In the genomic region with DNA sequence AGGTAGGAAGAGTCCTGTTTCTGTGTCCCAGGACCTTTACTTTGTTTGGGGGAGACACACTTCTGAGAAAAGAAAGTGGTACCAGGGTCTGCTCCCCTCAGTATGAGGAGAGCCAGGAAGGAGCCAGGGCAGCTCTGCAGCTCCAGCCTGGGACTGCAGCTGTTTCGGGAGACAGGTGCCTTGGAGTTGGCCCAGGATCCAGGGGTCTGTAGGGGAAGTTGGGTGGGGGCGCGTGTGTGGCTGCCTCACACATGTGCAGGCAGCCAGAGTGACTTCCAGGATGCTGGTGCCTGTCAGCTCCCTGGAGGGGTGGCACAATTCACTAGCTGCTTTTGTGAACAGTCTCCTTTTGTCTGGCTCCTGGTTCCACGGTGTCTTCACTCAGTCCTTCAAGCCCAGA, we compare ENCODE assay signal across 8 mouse cellular contexts. TPM values are rescaled to one million over a fixed set of nuclear protein-coding genes. Genes with fewer than 3 reads are reported as not detected.
A peak's percentile ranks its signal among the peaks of the same experiment; 100 is the strongest.
DNase-seq lines count a peak whose midpoint lies in the region; ATAC-seq and TF ChIP-seq lines count a peak whose summit lies in the region.

No protein-coding gene starts in this region.

- H3K4me1 ChIP-seq in kidney, adult 2 months (ENCODE audit: control insufficient read depth, insufficient read depth, low read length) = peaks cover 5% of the 10 kb centered on the region; the same call in 1 of the 2 replicates
- H3K4me1 ChIP-seq in embryonic facial prominence, embryonic 12.5 days = peaks cover 14% of the 10 kb centered on the region
- peaks cover 12% of the 10 kb centered on the region for H3K4me1 ChIP-seq in hindbrain, embryonic 14.5 days (replicated peaks; ENCODE audit: control insufficient read depth, insufficient read depth, low read length)
- H3K4me1 ChIP-seq in midbrain, embryonic 15.5 days = peaks cover 18% of the 10 kb centered on the region

- 41% methylated on average over 4 of the region's 4 CpGs for WGBS in kidney, adult 2 months
- 15% methylated on average over 4 of the region's 4 CpGs for WGBS in embryonic facial prominence, embryonic 12.5 days
- 6% methylated on average over 4 of the region's 4 CpGs for whole genome bisulfite sequencing in hindbrain, embryonic 14.5 days
- 24% methylated on average over 4 of the region's 4 CpGs for WGBS in midbrain, embryonic 15.5 days

- no peak overlapping the region for H3K9ac ChIP-seq in embryonic facial prominence, embryonic 12.5 days
- H3K9ac ChIP-seq in hindbrain, embryonic 14.5 days = peak overlapping the region; percentile 75
- H3K9ac ChIP-seq in midbrain, embryonic 15.5 days = peak overlapping the region; percentile 59

- no peaks in the 10 kb centered on the region for H3K36me3 ChIP-seq in kidney, adult 2 months (ENCODE audit: control insufficient read depth, insufficient read depth, low read length)
- no peaks in the 10 kb centered on the region for H3K36me3 ChIP-seq in embryonic facial prominence, embryonic 12.5 days
- H3K36me3 ChIP-seq in hindbrain, embryonic 14.5 days (replicated peaks; ENCODE audit: control insufficient read depth, insufficient read depth) = no peaks in the 10 kb centered on the region
- H3K36me3 ChIP-seq in midbrain, embryonic 15.5 days (replicated peaks) = no peaks in the 10 kb centered on the region

- no peak for TF ChIP-seq CTCF in kidney, adult 2 months (conservative IDR thresholded peaks at IDR 0.05; ENCODE audit: insufficient read depth, insufficient read length, low read depth, low read length)

- no peaks in the 10 kb centered on the region for H3K9me3 ChIP-seq in embryonic facial prominence, embryonic 12.5 days
- H3K9me3 ChIP-seq in hindbrain, embryonic 14.5 days (ENCODE audit: control insufficient read depth, low read length) = no peaks in the 10 kb centered on the region
- no peaks in the 10 kb centered on the region for H3K9me3 ChIP-seq in midbrain, embryonic 15.5 days

- 0 out of 2 replicates have a peak, but pooled peaks have one; percentile 5 for ATAC-seq in embryonic facial prominence, embryonic 12.5 days (ENCODE audit: insufficient number of reproducible peaks, insufficient read depth, low FRiP score, low TSS enrichment)
- no peak for ATAC-seq in hindbrain, embryonic 14.5 days (ENCODE audit: low FRiP score)
- peak; percentile 18 for ATAC-seq in midbrain, embryonic 15.5 days (replicated peaks)
- ATAC-seq in frontal cortex, adult (ENCODE audit: low TSS enrichment) = no peak

- DNase-seq in kidney, adult 2 months = no peak
- DNase-seq in kidney, adult 9 months = no peak
- DNase-seq in hindbrain, embryonic 14.5 days (ENCODE audit: low spot score) = no peak
- no peak for DNase-seq in right cerebral cortex, postnatal 10 days (ENCODE audit: low spot score in 2 of 2)
- DNase-seq in gastrocnemius, postnatal 4 days (ENCODE audit: low spot score in 2 of 2) = no peak

- H3K27ac ChIP-seq in kidney, adult 2 months (ENCODE audit: insufficient read depth, low read depth, low read length) = no peak overlapping the region
- H3K27ac ChIP-seq in embryonic facial prominence, embryonic 12.5 days = no peak overlapping the region
- no peak overlapping the region for H3K27ac ChIP-seq in hindbrain, embryonic 14.5 days
- H3K27ac ChIP-seq in midbrain, embryonic 15.5 days = no peak overlapping the region

- no peaks in the 10 kb centered on the region for H3K27me3 ChIP-seq in kidney, adult 2 months (replicated peaks; ENCODE audit: control insufficient read depth, insufficient read depth, low read length)
- H3K27me3 ChIP-seq in embryonic facial prominence, embryonic 12.5 days = peaks cover 48% of the 10 kb centered on the region
- H3K27me3 ChIP-seq in hindbrain, embryonic 14.5 days (ENCODE audit: control insufficient read depth, insufficient read depth, low read length) = 0 out of 2 replicates have a peak, but pooled peaks cover 5% of the 10 kb centered on the region
- H3K27me3 ChIP-seq in midbrain, embryonic 15.5 days (replicated peaks) = peaks cover 14% of the 10 kb centered on the region; the same call in 1 of the 2 replicates

- H3K4me2 ChIP-seq in embryonic facial prominence, embryonic 12.5 days (replicated peaks) = peak overlapping the region; percentile 98
- H3K4me2 ChIP-seq in hindbrain, embryonic 14.5 days (replicated peaks) = peak overlapping the region; percentile 95
- peak overlapping the region; percentile 95 for H3K4me2 ChIP-seq in midbrain, embryonic 15.5 days

- H3K4me3 ChIP-seq in kidney, adult 2 months (ENCODE audit: insufficient read depth, low read depth, low read length) = peak overlapping the region; percentile 43; the same call in 1 of the 2 replicates
- peak overlapping the region; percentile 55 for H3K4me3 ChIP-seq in embryonic facial prominence, embryonic 12.5 days
- peak overlapping the region; percentile 70 for H3K4me3 ChIP-seq in hindbrain, embryonic 14.5 days (replicated peaks; ENCODE audit: low read length)
- H3K4me3 ChIP-seq in midbrain, embryonic 15.5 days = peak overlapping the region; percentile 65

- no peak for TF ChIP-seq POLR2A in kidney, adult 2 months (IDR thresholded peaks at IDR 0.05; ENCODE audit: low read depth, low read length)

RNA-seq across cellular contexts. Expression of gene Dok7, which starts 1.0 kb away (rescaled TPM):
- 1.5 and 1.6 TPM in 2 replicates for polyA plus RNA-seq in kidney, adult 2 months (2012; rRNA removed)
- polyA plus RNA-seq in embryonic facial prominence, embryonic 12.5 days (2016; fragmentation: Nextera tagmentation; extraction: Ambion mirVana) = 2.0 and 2.3 TPM in 2 replicates
- 5.5 and 7.1 TPM in 2 replicates for polyA plus RNA-seq in hindbrain, embryonic 14.5 days (2014; fragmentation: Nextera tagmentation; extraction: Ambion mirVana)
- 7.9 and 9.3 TPM in 2 replicates for polyA plus RNA-seq in midbrain, embryonic 15.5 days (2015; fragmentation: Nextera tagmentation; extraction: Ambion mirVana)
- total RNA-seq in gastrocnemius, postnatal 4 days (2021) = 10 to 100 TPM; 32.1 to 32.2 TPM

RNA-seq across cellular contexts. Expression of gene Hgfac, which starts 16.3 kb away (rescaled TPM):
- 46.8 and 66.0 TPM in 2 replicates for polyA plus RNA-seq in kidney, adult 2 months (2012; rRNA removed)
- polyA plus RNA-seq in embryonic facial prominence, embryonic 12.5 days (2016; fragmentation: Nextera tagmentation; extraction: Ambion mirVana) = 0.67 and 0.90 TPM in 2 replicates
- polyA plus RNA-seq in hindbrain, embryonic 14.5 days (2014; fragmentation: Nextera tagmentation; extraction: Ambion mirVana) = 0.48 and 0.72 TPM in 2 replicates
- 0.49 and 0.67 TPM in 2 replicates for polyA plus RNA-seq in midbrain, embryonic 15.5 days (2015; fragmentation: Nextera tagmentation; extraction: Ambion mirVana)
- 1 to 10 TPM in 1 of 2 experiments, under 1 TPM in 1; 0.98 to 1.2 TPM for total RNA-seq in gastrocnemius, postnatal 4 days (2021)

RNA-seq across cellular contexts. Expression of gene Lrpap1, which starts 48.0 kb away (rescaled TPM):
- 281 and 314 TPM in 2 replicates for polyA plus RNA-seq in kidney, adult 2 months (2012; rRNA removed)
- 113 and 115 TPM in 2 replicates for polyA plus RNA-seq in embryonic facial prominence, embryonic 12.5 days (2016; fragmentation: Nextera tagmentation; extraction: Ambion mirVana)
- 150 and 160 TPM in 2 replicates for polyA plus RNA-seq in hindbrain, embryonic 14.5 days (2014; fragmentation: Nextera tagmentation; extraction: Ambion mirVana)
- polyA plus RNA-seq in midbrain, embryonic 15.5 days (2015; fragmentation: Nextera tagmentation; extraction: Ambion mirVana) = 125 and 135 TPM in 2 replicates
- 10 to 100 TPM; 43.4 to 52.1 TPM for total RNA-seq in gastrocnemius, postnatal 4 days (2021)

Comparison
In these comparisons a context has a peak if more than half of its experiments do, and no peak if none do; other contexts are left out.
1. ATAC-seq: peak in embryonic facial prominence, embryonic 12.5 days (single experiment) and midbrain, embryonic 15.5 days (single experiment); none in hindbrain, embryonic 14.5 days (single experiment) and frontal cortex, adult (single experiment).
2. RNA of gene Hgfac, which starts 16.3 kb away (polyA plus RNA-seq): 46.8 to 66.0 TPM in kidney, adult 2 months; 0.48 to 0.72 TPM in hindbrain, embryonic 14.5 days, 0.49 to 0.67 TPM in midbrain, embryonic 15.5 days and 0.67 to 0.90 TPM in embryonic facial prominence, embryonic 12.5 days; every median in the first group is over 10 times any median in the second.
3. Peak in every context shown above with its lines, with median percentiles within 50 percentile points of each other: H3K4me3 ChIP-seq and H3K4me2 ChIP-seq.